Mouse (Mus musculus) heart, embryonic 14.5 days (tissue): ENCODE results near the gene Srl. TPM values are rescaled to one million over a fixed set of nuclear protein-coding genes. Genes with fewer than 3 reads are reported as not detected.

Experiments
- ATAC-seq: fragments of 200-750 bp; cut with Nextera tagmentation; 2 replicates; pipeline ENCODE4 v1.8.0; 2017; ENCODE audit warnings: low read depth, moderate TSS enrichment; ENCODE audit not compliant: insufficient number of reproducible peaks, insufficient read depth, low FRiP score
- H3K27ac ChIP-seq, 2 experiments: fragments of 200-500 bp in 1 of 2; fragments of 300-500 bp in 1 of 2; sonication (generic) in 1 of 2; replicated peaks in 1 of 2; 2 replicates each; pipeline ENCODE4 v1.5.1; 2012 to 2014; ENCODE audit warnings: low read depth in 2 of 2, low read length in 2 of 2, control low read depth in 1 of 2, mild to moderate bottlenecking in 1 of 2, mixed read lengths in 1 of 2; ENCODE audit not compliant: control insufficient read depth in 1 of 2, insufficient read depth in 1 of 2
- H3K27me3 ChIP-seq: fragments of 300-500 bp; sonication (generic); 2 replicates; pipeline ENCODE4 v1.6.1; 2014; ENCODE audit warnings: mild to moderate bottlenecking, low read length, control low read depth; ENCODE audit not compliant: control insufficient read depth, insufficient read depth
- H3K36me3 ChIP-seq: fragments of 300-500 bp; sonication (generic); 2 replicates; pipeline ENCODE4 v1.6.1; 2014; ENCODE audit warnings: mild to moderate bottlenecking, control low read depth, low read length, mixed read lengths; ENCODE audit not compliant: control insufficient read depth, insufficient read depth
- H3K4me1 ChIP-seq, 2 experiments: fragments of 200-500 bp in 1 of 2; fragments of 300-500 bp in 1 of 2; sonication (generic) in 1 of 2; 2 replicates each; pipeline ENCODE4 v1.6.1; 2012 to 2014; ENCODE audit warnings: low read length in 2 of 2, control low read depth in 1 of 2, mixed read lengths in 1 of 2; ENCODE audit not compliant: control insufficient read depth in 2 of 2, insufficient read depth in 2 of 2
- H3K4me2 ChIP-seq: fragments of 300-500 bp; sonication (generic); 2 replicates; pipeline ENCODE4 v1.6.1; 2014; ENCODE audit warnings: mild to moderate bottlenecking, low read length
- H3K4me3 ChIP-seq, 2 experiments: fragments of 200-500 bp in 1 of 2; fragments of 300-500 bp in 1 of 2; sonication (generic) in 1 of 2; 2 replicates each; pipeline ENCODE4 v1.5.1; 2012 to 2014; ENCODE audit warnings: low read length in 2 of 2, mild to moderate bottlenecking in 2 of 2, control low read depth in 1 of 2, low read depth in 1 of 2, moderate library complexity in 1 of 2; ENCODE audit not compliant: control insufficient read depth in 1 of 2, insufficient read depth in 1 of 2
- H3K9ac ChIP-seq: fragments of 300-500 bp; sonication (generic); 2 replicates; pipeline ENCODE4 v1.6.1; 2014; ENCODE audit warnings: mild to moderate bottlenecking, low read length
- H3K9me3 ChIP-seq: fragments of 300-500 bp; sonication (generic); 2 replicates; pipeline ENCODE4 v1.6.1; 2016; ENCODE audit warnings: low read length, control low read depth; ENCODE audit not compliant: control insufficient read depth
- WGBS: fragments of 180-500 bp; shearing (Covaris S2); extraction: QIAGEN DNeasy Blood & Tissue Kit; methylation state at CpG from one replicate; pipeline ENCODE4 v1.1.7; 2014; 5-methylcytosine and 5-hydroxymethylcytosine counted together
- polyA plus RNA-seq: library from polyadenylated mRNA; unstranded; fragments of >200 nt; fragmentation: Nextera tagmentation; extraction: Ambion mirVana; gene quantifications from 2 replicates; pipeline ENCODE4 v1.2.1, GENCODE M21; 2014

Gene Srl
- 259 and 288 TPM in 2 replicates for polyA plus RNA-seq

- Histone ChIP-seq H3K9me3 (no peaks in the 10 kb centered on the region), H3K4me1 (peaks cover 8 to 15% of the 10 kb centered on the region in 2 experiments), H3K27me3 (no peaks in the 10 kb centered on the region), H3K9ac (peak within 1 kb of the TSS; percentile 67), H3K27ac (peak within 1 kb of the TSS; percentile 59 to 61), H3K4me2 (peak within 1 kb of the TSS; percentile 62), H3K4me3 (peak within 1 kb of the TSS; percentile 49 to 57), H3K36me3 (peaks cover 22% of the 10 kb centered on the region)
- peak; percentile 99 for ATAC-seq
- under 1% methylated on average over 43 of the region's 43 CpGs for WGBS
Observed at GRCm38 (mm10) chr16:4541501-4542198, at the start of gene Srl. TSS of gene Srl (minus strand) at chr16:4541816.

GRCm38 (mm10) chr16:4590236-4590635 lies 48.6 kb upstream of the Srl start:
- WGBS: 93% methylated on average over 9 of the region's 9 CpGs
- Histone ChIP-seq H3K27me3 (no peaks in the 10 kb centered on the region), H3K4me1 (peaks cover 18 to 24% of the 10 kb centered on the region in 2 experiments), H3K27ac (no peak overlapping the region), H3K9me3 (no peaks in the 10 kb centered on the region), H3K4me2 (no peak overlapping the region), H3K36me3 (peaks cover 21% of the 10 kb centered on the region), H3K4me3 (no peak overlapping the region), H3K9ac (no peak overlapping the region)
- no peak for ATAC-seq

GRCm38 (mm10) chr16:4587516-4588210 lies 46.0 kb upstream of the Srl start:
- Histone ChIP-seq H3K36me3 (peaks cover 21% of the 10 kb centered on the region), H3K4me3 (no peak overlapping the region), H3K9me3 (no peaks in the 10 kb centered on the region), H3K4me2 (peak overlapping the region; percentile 83; the same call in 1 of the 2 replicates), H3K4me1 (peaks cover 14 to 23% of the 10 kb centered on the region in 2 experiments), H3K27me3 (no peaks in the 10 kb centered on the region), H3K9ac (peak overlapping the region; percentile 71), H3K27ac (peak overlapping the region; percentile 89 to 92)
- ATAC-seq: no peak
- WGBS: 37% methylated on average over 5 of the region's 5 CpGs

GRCm38 (mm10) chr16:4586531-4587123 lies 45.0 kb upstream of the Srl start:
- WGBS: under 1% methylated on average over 39 of the region's 43 CpGs
- Histone ChIP-seq H3K27me3 (no peaks in the 10 kb centered on the region), H3K9me3 (no peaks in the 10 kb centered on the region), H3K36me3 (peaks cover 21% of the 10 kb centered on the region), H3K4me3 (peak overlapping the region; percentile 50 to 53), H3K27ac (peak overlapping the region; percentile 89 to 92), H3K4me2 (peak overlapping the region; percentile 83), H3K9ac (peak overlapping the region; percentile 72), H3K4me1 (peaks cover 11 to 19% of the 10 kb centered on the region in 2 experiments)
- ATAC-seq: peak; percentile 99

GRCm38 (mm10) chr16:4585642-4586530 lies 44.3 kb upstream of the Srl start:
- 5% methylated on average over 14 of the region's 14 CpGs for WGBS
- ATAC-seq: peak; percentile 6; the same call in 1 of the 2 replicates
- H3K36me3 ChIP-seq: peaks cover 16% of the 10 kb centered on the region

GRCm38 (mm10) chr16:4584438-4584837 lies 42.8 kb upstream of the Srl start:
- H3K27me3 ChIP-seq: no peaks in the 10 kb centered on the region
- H3K9ac ChIP-seq: no peak overlapping the region
- H3K4me3 ChIP-seq: no peak overlapping the region
- H3K4me2 ChIP-seq: no peak overlapping the region
- peaks cover 11 to 19% of the 10 kb centered on the region in 2 experiments for H3K4me1 ChIP-seq
- H3K9me3 ChIP-seq: no peaks in the 10 kb centered on the region
- 0 out of 2 replicates have a peak, but pooled peaks cover 2% of the 10 kb centered on the region for H3K36me3 ChIP-seq
- no peak for ATAC-seq
- H3K27ac ChIP-seq: no peak overlapping the region
- WGBS: 66% methylated on average over 5 of the region's 5 CpGs

More at GRCm38 (mm10) chr16:4585642-4586530, 44.3 kb upstream of the Srl start:
- Histone ChIP-seq H3K27me3 (no peaks in the 10 kb centered on the region), H3K9me3 (no peaks in the 10 kb centered on the region), H3K9ac (peak overlapping the region; percentile 72), H3K4me1 (peaks cover 11 to 19% of the 10 kb centered on the region in 2 experiments), H3K4me3 (peak overlapping the region; percentile 50 to 53), H3K27ac (peak overlapping the region; percentile 88 to 89), H3K4me2 (peak overlapping the region; percentile 83)

- no peaks in the 10 kb centered on the region for H3K36me3 ChIP-seq
- ATAC-seq: no peak
- H3K9me3 ChIP-seq: no peaks in the 10 kb centered on the region
- WGBS: 61% methylated on average over 3 of the region's 3 CpGs
- H3K27me3 ChIP-seq: no peaks in the 10 kb centered on the region
- no peak overlapping the region for H3K4me2 ChIP-seq
- H3K4me3 ChIP-seq: no peak overlapping the region
- H3K4me1 ChIP-seq: peaks cover 11 to 19% of the 10 kb centered on the region in 2 experiments
- no peak overlapping the region for H3K9ac ChIP-seq
- no peak overlapping the region for H3K27ac ChIP-seq
Observed at GRCm38 (mm10) chr16:4583807-4584206, 42.2 kb upstream of the Srl start.
